Mouse (Mus musculus) brain, adult 10 weeks (tissue): ENCODE measurements around the gene Ott. TPM values are rescaled to one million over a fixed set of nuclear protein-coding genes. Genes with fewer than 3 reads are reported as not detected.

Source experiments
- polyA plus RNA-seq: library from polyadenylated mRNA; stranded (reverse); fragments of 350-450 nt; fragmentation: Illumina TruSeq; extraction: RNeasy Lipid Tissue Mini Kit (QIAGEN cat#74804); gene quantifications from one replicate; pipeline ENCODE4 v1.2.3, GENCODE M21; 2015; ENCODE audit warnings: low read depth, low replicate concordance

The Ott gene
- not detected for polyA plus RNA-seq

GRCm38 (mm10) chrX:149073982-149074381 lies at the start of gene Ott:
Ott (plus strand) TSS chrX:149074282.

Other genes with a start within 250 kb of the Ott start
- not detected for gene Luzp4, start 216.6 kb upstream of the Ott start, polyA plus RNA-seq
- gene Gm15093, start 198.1 kb downstream of the Ott start, polyA plus RNA-seq: not detected